Mouse (Mus musculus) left cerebral cortex, postnatal 10 days (tissue): ENCODE data around the gene Samd4b. TPM values are rescaled to one million over a fixed set of nuclear protein-coding genes. Genes with fewer than 3 reads are reported as not detected.

Experiments
- DNase-seq, 2 experiments: peaks; one replicate each; pipeline ENCODE4 v3.0.0; 2021 to 2022; ENCODE audit warnings: low spot score in 2 of 2, mixed read lengths in 1 of 2; ENCODE audit errors: extremely low spot score in 1 of 2
- intact Hi-C: fragments of 180-260 bp; cut with DNase I; formaldehyde crosslinking; loops from one replicate; pipeline ENCODE4 v1.15.1; 2025
- total RNA-seq, 2 experiments: library from RNA; stranded (reverse); gene quantifications; 2 replicates each; pipeline ENCODE4 v1.2.3; 2021

Samd4b gene
- total RNA-seq, 2 experiments from 2014 or later = 55.9 to 58.4 TPM

- intact Hi-C loops = loop anchor here (10.0 kb wide), 1 partner anchor 227 kb away; no protein-coding TSS in a partner anchor
- DNase-seq = no peak
Measured at GRCm38 (mm10) chr7:28377190-28378065, 220.5 kb downstream of the Samd4b start.

DNA sequence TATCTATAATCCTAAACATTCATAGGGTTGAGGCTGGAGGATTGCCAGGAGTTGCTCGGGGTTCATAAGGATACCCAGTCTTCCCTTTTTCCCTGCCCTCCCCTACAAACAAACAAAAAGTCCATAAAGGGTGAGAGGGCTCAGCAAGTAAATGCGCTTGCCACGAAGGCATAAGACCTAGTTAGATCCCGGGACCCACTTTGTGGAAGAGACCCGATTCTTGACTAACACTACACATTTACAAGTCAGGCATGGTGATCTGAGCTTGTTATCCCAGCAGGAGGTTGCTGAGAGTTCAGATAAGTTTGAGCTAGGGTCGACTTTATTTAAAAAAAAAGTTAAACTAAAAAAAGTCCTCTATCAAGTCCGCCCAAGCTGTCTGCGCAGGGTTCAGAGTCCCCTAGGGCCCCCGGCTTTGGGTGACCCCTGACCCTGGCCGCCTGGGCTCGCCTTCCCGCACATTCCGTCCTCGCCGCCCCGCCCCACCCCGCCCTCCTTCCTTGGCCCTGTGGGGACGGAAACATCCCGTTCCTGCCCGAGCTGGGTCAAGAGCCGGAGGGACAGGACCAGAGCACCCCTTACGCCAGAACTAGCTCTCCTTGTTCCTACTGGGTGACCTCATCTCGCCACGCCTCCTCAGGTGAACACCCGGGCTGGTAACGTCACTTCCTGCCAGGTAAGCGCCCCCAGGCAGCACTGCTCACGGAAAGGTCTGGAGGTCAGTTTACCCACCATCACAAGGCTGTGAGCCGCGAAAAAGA is 221.8 kb downstream of the Samd4b start:
- intact Hi-C loops = loop anchor here (10.0 kb wide), 1 partner anchor 229 kb away; no protein-coding TSS in a partner anchor
- peak in 1 of 2 experiments; percentile 87 for DNase-seq

GRCm38 (mm10) chr7:28375176-28375921 is 222.6 kb downstream of the Samd4b start:
- intact Hi-C loops = loop anchor here (10.0 kb wide), 1 partner anchor 229 kb away; no protein-coding TSS in a partner anchor

GRCm38 (mm10) chr7:28374647-28375046 is 223.3 kb downstream of the Samd4b start:
- intact Hi-C loops = loop anchor here (10.0 kb wide), 1 partner anchor 230 kb away; no protein-coding TSS in a partner anchor
- DNase-seq = no peak

More at GRCm38 (mm10) chr7:28375176-28375921, 222.6 kb downstream of the Samd4b start:
- DNase-seq = peak; percentile 68 to 95

DNA sequence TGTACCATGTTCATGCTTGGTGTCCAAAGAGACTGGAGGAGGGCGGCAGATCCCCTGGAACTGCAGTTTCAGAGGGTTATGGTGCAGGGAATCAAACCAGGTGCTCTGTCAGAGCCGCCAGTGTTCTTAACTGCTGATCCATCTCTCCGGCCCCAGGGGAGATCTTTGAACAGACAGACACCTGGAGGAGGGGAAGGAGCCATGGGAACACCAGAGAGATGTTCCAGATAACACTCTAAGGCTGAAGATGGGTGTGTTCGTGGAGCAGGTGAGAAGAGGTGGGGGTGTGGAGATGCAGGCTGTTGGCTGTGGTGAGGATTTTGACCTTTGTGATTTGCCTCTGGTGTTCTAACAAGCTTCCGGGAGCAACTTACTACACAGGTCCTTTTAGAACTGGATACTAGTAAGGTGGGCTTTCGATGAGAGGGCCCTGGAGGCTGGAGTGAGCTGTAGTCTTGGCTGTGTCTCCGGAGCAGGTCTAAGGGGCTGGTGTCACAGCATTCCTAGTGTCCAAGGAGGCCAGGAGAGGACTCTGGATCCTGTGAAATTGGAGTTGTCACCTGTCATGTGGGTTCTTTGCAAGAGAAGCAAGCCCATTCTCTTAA is 224.0 kb downstream of the Samd4b start:
- intact Hi-C loops = loop anchor here (1.0 to 10.0 kb wide), 2 partner anchors 12 to 231 kb away; no protein-coding TSS in a partner anchor
- no peak for DNase-seq

GRCm38 (mm10) chr7:28373131-28373581 is 224.8 kb downstream of the Samd4b start:
- intact Hi-C loops = loop anchor here (1.0 to 10.0 kb wide), 2 partner anchors 13 to 232 kb away; no protein-coding TSS in a partner anchor

DNA sequence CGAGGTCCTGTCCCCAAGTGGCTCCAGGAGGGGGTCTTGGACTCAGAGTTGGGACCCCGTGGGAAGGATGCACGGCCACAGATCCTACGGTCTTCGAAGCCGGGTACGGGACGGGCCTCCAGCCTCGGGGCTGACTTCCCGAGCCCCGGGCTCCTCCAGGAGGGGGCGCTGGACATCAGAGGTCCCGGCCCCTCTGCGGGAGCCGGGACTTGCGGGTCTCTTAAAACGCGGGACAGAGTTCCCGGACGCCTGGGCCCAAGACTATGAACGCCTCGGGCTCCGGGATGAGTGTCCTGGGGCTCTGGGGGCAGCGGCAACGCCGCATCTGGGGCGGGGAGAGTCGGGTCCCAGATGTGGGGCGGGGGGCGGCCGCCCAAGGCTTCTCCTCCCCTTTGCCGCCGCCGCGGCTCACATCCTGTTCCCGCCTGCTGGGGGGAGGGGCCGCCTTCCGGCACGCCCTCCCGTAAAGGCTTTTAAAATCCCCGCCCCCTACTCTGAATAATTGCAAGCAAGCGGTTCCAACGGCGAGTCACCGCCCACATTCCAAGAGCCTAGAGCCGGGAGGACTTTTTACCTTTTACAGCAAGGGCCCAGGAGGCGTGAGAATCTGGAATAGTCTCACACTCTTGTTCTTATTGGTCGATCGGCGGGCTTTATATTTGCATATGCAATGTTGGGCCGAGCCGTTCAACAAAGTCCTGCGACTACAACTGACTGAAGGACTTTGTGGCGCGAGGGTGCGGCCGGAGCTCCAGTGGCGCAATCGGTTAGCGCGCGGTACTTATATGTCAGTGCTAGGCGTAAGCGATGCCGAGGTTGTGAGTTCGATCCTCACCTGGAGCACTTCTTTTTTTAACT is 225.5 kb downstream of the Samd4b start, which contains the start of gene Plekhg2:
Plekhg2 (minus strand) TSS at position 349 of the 858 bp plus-strand sequence.
- DNase-seq = peak; percentile 97
- intact Hi-C loops = loop anchor here (1.0 to 10.0 kb wide), 2 partner anchors 14 to 232 kb away; no protein-coding TSS in a partner anchor

More at GRCm38 (mm10) chr7:28373131-28373581, 224.8 kb downstream of the Samd4b start:
- peak; percentile 78 to 79 for DNase-seq

- peak in 1 of 2 experiments; percentile 90 for DNase-seq
- intact Hi-C loops = loop anchor here (10.0 kb wide), 1 partner anchor 233 kb away; no protein-coding TSS in a partner anchor
Measured at GRCm38 (mm10) chr7:28371514-28371989, 226.4 kb downstream of the Samd4b start.

GRCm38 (mm10) chr7:28370977-28371513 is 226.9 kb downstream of the Samd4b start:
- DNase-seq = no peak
- intact Hi-C loops = loop anchor here (10.0 kb wide), 1 partner anchor 234 kb away; no protein-coding TSS in a partner anchor

- no peak for DNase-seq
- intact Hi-C loops = loop anchor here (10.0 kb wide), 1 partner anchor 235 kb away; no protein-coding TSS in a partner anchor
Measured at GRCm38 (mm10) chr7:28370051-28370450, 227.9 kb downstream of the Samd4b start.

- intact Hi-C loops = no loop called here
- DNase-seq = no peak
Measured at GRCm38 (mm10) chr7:28368276-28368920, 229.5 kb downstream of the Samd4b start.

DNA sequence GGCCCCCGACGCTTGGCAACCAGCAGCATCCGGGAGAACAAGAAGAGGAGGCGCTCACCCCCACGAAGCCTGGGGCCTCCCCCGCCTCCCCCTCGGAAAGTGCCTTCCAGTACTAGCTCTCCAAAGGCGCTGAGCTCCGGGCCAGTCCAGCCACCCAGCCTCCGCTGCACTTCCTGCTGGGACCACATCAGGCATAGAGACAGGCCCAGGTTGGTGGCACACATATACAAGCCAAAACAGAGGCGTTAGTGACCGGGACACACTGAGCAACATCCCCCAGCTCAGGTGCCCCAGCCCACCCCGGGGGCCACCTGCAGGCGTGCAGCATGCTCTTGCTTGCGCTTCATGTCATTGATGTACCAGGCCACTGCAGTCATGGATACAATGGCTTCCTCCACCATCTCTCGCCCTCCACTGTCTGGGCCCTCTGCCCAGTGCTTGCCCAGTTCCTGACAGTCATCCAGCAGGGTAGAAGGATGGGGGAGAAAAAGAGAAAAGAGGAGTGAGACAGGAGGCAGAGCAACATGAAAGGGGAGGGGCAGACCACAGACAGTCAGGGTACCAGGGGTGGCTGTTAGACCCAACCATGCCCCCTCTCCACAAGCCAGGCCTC is 230.2 kb downstream of the Samd4b start:
- no peak for DNase-seq
- intact Hi-C loops = no loop called here

DNA sequence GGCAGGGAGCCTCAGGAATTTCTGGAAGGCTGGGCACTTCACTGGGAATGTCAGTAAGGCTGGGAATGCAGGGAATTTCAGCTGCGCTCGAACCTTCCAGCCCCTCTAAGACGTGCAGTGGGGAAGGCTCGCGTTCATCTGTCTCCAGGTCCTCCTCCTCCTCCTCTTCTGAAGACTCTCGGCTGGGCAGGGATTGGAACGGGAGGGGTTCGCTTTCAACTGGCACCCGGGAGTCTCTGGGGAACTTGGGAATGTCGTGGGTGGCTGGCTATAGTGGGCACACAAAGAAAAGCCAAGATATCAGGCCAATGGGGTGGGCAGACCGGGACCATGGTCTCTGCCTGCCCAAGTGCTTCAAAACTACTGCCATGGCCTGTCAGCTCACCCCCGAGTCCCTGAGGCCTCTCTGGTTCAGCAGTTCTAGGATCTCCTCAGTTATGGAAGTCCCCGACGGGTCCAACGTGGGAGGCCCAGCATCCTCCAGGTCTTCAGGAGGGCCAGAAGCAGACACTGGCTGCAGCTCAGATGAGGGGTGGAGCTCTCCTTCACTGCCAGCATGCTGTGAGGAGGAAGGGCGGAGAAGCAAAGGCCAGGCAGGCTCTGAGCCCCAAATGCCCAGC is 235.4 kb downstream of the Samd4b start:
- intact Hi-C loops = no loop called here
- DNase-seq = no peak

GRCm38 (mm10) chr7:28361647-28362341 is 236.2 kb downstream of the Samd4b start:
- intact Hi-C loops = no loop called here
- DNase-seq = peak in 1 of 2 experiments; percentile 31

GRCm38 (mm10) chr7:28360291-28360690 is 237.7 kb downstream of the Samd4b start:
- intact Hi-C loops = no loop called here

More at GRCm38 (mm10) chr7:28360291-28360690, 237.7 kb downstream of the Samd4b start:
- no peak for DNase-seq
